Mouse (Mus musculus): ENCODE results near the gene Hecw2.

Gene Hecw2

DNA sequence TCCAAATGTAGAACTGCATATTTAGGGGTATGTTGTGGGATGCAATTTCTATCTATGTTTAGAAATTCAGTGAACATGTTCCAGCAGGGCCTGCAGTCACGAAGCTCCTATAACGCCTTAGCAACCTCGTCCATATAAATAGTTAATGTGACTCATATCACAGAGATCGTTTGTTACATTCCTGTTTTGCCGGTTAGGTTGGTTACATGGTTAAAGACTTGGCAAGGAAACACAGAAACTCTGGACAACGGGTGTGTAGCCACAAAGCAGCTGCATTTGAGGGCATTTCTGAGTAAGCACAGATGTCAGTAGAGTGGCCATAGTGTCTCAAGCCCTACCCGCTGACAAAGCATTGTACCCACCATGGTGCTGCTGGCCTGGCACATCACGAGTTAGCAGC, 349.1 kb downstream of the Hecw2 start:
- in situ Hi-C loops (cut with MboI; ENCODE audit: unreplicated experiment in 2 of 2), result loop anchor here (5.0 kb wide), 1 partner anchor 54 kb away; no protein-coding TSS in a partner anchor

DNA sequence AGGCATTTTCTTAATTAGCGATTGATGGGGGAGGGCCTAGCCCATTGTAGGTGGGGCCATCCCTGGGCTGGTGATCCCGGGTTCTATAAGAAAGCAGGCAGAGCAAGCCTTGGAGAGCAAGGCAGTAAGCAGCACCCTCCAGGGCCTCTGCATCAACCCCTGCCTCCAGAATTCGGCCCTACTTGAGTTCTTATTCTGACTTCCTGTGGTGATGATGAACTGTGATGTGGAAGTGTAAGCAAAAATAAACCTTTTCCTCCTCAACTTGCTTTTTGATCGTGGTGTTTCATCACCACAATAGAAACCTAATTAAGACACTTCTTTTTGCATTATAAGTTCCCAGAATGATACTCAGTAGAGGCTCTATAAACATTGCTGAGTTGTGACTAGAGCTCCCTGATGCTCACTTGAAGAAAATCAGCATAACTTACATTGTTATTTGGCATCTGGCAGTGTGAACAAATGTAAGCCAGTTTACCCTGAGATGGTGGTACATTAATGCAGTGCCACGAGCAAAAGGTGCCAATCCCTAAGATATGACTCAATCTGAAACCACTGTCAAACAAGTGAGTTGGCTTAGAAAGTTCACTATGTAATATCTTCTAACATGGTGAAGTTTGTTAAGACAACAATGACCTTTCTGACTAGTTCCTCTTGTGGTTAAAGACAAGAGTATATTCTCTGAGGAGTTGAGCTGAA, 349.9 kb downstream of the Hecw2 start:
- in situ Hi-C loops (cut with MboI; ENCODE audit: unreplicated experiment in 2 of 2), result loop anchor here (5.0 kb wide), 1 partner anchor 53 kb away; no protein-coding TSS in a partner anchor

DNA sequence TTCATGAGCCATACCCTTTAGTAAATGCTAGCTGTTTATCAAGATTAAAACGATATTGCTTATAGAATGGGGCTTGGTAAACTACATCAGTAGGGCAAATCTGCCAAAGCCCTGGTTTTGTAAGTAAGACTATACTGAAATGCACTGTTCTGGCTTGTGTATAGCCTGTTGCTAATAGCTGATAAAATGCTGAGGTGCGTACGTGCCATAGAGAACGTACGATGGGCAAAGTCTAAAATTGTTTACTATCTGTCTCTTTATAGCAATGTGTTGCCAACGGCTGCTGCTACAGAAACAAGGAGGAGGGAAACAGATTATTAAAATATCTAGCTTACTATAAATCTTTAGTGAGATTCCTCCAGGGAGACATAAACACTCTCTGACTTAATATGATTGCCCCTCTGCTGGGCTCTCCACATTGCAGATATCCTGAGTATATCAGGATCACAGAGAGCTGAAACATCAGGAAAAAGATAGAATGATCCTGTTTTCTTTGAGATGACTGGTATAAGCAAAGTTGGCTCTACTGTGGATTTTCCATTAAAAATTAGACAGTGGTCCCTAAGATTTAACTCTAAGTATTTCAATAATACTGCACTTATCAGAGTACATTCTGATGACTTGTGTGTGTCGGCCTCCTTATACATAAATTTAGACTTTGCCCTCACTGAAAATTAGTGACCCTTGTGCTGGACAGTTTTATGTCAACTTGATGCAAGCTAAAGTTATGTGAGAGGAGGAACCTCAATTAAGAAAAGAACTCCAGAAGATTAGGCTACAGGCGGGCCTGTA, 350.6 kb downstream of the Hecw2 start:
- in situ Hi-C loops (cut with MboI; ENCODE audit: unreplicated experiment in 2 of 2), result no loop called here

DNA sequence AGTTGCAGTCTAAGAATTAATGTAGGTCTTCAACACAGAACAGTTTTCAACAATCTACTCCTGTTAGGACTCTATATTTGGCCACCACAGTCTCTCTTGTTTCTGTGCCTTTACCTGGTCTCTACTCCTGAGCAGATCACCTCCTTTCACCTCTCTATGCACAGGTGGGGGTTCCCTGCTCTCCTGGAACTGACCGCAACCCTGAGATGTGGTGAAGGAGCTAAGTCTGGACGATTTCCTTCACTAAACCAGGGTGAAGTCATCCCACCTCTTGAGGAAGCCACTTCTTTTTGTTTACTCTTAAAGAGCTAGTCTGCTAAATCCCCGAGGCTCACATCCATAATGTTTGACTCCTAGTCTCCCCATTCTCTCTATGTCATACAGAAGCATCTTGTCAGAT, 351.9 kb downstream of the Hecw2 start:
- in situ Hi-C loops (cut with MboI; ENCODE audit: unreplicated experiment in 2 of 2), result no loop called here

DNA sequence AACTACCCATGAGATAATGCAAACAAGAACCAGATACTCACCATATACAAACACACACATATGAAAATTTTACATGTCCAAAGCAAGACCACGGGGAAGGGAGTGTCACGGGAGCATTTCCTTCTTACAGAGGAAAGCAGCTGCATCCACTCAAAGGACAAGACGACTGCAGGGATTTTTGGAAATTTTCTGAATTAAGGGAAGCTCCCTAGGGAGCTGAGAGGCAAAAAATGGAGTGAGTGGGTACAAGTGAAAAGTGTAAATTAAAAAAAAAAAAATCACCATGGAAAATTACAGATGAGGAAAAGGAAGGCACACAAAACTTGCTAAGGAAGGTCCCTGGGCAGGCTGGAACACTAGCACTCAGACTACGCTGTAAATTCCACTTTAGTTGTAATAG, 353.9 kb downstream of the Hecw2 start:
- in situ Hi-C loops (cut with MboI; ENCODE audit: unreplicated experiment in 2 of 2), result no loop called here

DNA sequence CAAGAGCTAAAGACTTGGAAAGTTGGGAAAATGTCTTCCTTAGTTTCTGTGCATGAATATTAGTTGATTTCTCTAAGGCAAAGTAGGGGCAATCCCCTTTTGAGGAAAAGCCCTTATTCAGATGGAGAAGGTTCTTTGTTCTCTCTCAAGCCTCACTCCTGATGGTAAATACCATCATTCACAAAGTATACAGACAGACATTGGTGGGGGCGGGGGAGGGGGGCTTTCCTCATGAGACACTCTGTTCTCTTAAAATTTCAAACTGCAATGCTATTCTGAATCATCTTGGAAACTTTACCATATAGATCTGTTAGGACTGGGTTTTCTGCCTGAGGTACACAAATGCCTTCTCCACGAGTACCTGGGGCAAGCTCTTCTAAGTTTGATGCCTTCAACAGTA, 355.6 kb downstream of the Hecw2 start:
- in situ Hi-C loops (cut with MboI; ENCODE audit: unreplicated experiment in 2 of 2), result no loop called here

DNA sequence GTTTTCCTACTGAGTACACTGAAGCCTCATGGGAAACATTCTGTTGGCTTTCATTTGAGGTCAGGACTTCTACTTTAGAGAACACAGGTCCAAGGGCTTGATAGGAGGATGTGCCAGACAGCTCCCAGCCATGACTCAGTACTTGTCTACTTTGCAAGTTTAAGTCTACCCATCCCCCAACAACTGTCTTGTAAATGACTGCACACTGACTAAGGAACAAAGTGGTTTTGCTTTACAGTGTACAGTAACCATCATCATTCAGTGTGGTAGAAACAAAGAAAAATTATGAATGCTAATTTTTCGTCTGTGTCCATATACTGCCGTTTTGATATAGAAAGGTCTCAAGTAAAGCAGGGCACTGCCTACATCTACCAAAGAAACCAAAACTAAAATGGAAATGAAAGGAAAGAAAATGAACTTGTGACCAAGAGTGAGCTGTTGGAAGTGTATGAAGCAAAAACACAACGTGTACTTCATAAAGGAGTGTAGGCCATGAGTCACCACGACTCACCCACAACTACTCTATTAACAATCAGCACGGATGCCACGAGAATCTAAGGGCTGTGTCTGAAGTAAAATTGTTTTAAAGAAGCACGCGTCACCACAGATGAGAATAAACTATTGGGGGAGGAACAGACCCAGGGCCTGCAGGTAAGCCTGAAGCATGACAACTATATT, 356.6 kb downstream of the Hecw2 start:
- in situ Hi-C loops (cut with MboI; ENCODE audit: unreplicated experiment in 2 of 2), result no loop called here

DNA sequence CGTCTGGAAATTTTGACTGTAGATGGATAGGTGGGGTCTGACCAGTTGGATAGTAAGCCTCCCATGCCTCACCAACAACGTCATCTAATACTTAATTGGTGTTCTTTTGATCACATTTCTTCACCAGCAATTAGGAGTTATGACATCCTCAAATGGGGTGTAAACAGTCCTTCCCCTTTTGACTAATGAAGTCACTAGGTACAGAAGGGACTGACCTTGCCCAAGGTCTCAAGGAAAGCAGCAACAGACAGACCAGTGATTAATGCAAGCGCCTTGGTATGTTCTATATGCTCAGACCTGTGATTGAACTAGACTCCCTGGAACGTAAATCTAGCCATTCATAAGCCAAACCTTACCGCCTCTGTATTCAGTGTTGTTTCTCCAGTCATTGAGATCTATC, 364.7 kb downstream of the Hecw2 start:
- in situ Hi-C loops (cut with MboI; ENCODE audit: unreplicated experiment in 2 of 2), result no loop called here

DNA sequence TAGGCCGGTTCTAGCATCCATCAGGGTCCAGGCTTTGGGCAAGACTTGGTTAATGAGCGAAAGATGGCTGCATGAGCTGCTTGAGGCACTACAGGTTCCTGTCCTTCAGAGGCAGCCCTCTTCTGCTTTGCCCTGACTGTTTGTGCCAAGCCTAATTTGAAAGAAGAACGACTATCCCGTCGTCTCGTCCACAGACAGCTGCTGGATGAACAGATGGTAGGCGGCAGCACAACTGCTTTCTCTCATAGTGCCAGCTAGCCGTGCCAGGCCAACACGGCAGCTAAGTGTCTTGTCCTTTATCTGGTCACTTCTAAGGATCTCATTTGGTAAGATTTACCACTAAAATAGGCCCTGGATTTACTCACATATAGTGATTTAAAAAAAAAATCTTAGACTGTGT, 365.9 kb downstream of the Hecw2 start:
- in situ Hi-C loops (cut with MboI; ENCODE audit: unreplicated experiment in 2 of 2), result no loop called here

DNA sequence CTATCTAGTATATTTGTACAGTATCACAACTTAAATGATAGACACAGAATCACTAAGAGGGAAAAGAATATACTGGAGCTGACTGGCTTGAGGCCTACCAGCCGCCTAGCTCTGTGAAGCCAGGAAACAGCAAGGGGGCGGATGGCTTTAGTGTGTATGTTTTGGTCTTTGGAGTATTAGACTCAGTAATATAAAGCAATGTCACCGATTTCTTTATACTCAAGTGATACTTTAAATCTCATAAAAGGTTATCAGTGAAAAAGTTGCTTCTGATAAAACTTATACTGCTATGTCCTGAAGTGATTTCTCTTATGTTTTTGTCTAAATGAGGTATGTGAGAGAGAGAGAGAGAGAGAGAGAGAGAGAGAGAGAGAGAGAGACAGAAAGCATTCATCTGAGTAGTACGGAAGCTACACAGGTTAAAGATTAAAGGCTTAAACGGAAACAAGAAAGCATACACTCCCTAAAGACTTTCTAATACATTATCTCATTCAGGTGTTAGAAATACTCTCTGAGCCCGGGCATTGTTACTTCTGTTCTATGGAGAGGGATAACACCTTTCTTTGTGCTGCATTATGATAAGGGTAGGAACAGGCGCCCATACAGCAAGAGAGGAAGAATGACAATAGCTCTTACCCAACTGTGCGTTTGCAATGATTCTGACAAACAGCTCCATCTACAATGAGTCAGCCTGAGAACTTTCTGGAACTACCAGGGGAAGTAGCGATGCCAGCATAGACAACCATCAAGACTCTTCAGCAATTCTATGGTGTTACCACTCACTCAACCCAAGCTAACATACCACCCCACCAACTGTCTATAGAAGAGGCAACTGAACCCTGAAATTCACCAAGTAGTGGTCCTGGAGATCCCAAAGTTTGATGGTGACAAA, 370.3 kb downstream of the Hecw2 start:
- in situ Hi-C loops (cut with MboI; ENCODE audit: unreplicated experiment in 2 of 2), result no loop called here

DNA sequence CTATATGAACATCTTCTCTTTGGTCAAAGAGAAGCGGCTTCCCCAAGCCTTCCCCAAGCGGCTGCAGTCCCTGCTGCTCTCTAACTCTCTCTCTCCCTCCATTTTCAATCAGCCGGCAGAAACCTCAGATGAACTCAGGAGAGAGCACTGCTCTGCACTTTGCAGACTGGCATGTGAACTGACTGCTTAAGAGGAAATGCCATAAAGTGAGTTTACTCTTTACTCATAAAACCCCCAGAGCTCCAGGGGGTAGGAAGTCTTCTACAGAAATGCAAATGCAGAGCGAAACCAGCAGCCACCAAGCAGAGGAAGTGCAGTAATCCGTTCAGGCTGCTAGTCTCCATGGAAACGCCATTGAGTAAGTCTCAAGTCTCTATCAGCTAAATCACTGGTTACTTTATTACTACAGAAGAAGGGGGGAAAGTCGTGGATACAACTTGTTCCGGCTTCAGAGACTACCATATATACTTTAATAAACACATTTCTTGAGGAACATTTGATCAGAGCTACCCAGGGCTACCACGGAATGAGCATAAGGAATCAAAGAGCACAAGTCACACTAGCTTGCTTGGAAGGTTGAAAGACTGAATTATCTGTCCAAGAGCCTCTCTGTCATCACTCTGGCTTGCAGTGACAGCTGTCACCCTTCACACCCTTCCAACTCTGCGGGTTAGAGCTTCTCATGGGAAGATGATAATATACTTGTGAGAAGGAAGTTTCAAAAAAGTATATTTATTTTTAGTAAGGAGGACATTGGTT, 371.1 kb downstream of the Hecw2 start:
- in situ Hi-C loops (cut with MboI; ENCODE audit: unreplicated experiment in 2 of 2), result no loop called here

DNA sequence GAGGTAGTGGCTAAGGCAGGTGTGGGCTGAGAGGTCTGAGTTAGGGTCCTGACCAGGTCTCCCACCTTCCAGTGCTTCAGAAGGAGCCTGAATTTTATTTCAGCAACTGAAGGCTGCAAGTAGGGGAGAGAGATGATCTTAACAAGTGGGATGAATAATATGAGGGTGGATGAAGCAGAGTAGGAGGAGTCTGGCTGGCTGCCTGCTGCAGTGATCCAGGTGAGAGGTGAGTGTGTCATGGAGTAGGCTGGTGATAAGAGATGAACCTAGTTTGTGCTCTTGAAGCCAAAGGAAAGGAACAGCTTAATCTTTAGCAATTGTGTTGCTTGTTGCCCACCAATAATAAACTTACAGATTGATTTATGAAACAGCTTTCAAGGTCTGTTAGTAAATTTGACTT, 373.0 kb downstream of the Hecw2 start:
- in situ Hi-C loops (cut with MboI; ENCODE audit: unreplicated experiment in 2 of 2), result no loop called here

DNA sequence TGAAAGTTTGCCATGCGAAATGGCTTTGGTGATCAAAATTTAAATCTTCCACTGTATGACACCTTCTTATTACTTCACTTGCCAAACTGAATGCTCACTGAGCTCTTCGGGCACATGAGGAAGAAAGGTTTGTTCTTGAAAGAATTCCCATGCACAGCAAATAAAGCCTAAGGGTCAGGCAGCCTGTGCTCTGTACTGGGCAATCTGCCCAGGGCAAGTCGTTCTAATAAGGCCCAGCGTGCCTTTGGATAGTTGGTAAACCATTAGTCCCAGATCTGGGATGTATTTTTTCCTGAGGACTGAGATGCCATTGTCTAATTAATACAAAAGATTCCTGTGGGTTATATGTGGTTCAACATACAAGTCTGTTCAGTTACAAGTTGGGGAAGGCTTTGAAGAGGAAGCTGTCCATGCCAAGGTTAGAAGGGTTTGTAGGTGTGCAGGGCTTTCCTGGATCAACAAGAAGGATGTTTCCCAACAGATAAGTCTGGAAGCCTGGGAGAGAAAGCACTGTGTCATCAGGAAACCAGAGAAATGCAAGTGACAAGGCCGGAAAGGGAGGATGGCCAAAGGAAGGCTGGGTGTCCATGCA, 374.8 kb downstream of the Hecw2 start:
- in situ Hi-C loops (cut with MboI; ENCODE audit: unreplicated experiment in 2 of 2), result no loop called here

DNA sequence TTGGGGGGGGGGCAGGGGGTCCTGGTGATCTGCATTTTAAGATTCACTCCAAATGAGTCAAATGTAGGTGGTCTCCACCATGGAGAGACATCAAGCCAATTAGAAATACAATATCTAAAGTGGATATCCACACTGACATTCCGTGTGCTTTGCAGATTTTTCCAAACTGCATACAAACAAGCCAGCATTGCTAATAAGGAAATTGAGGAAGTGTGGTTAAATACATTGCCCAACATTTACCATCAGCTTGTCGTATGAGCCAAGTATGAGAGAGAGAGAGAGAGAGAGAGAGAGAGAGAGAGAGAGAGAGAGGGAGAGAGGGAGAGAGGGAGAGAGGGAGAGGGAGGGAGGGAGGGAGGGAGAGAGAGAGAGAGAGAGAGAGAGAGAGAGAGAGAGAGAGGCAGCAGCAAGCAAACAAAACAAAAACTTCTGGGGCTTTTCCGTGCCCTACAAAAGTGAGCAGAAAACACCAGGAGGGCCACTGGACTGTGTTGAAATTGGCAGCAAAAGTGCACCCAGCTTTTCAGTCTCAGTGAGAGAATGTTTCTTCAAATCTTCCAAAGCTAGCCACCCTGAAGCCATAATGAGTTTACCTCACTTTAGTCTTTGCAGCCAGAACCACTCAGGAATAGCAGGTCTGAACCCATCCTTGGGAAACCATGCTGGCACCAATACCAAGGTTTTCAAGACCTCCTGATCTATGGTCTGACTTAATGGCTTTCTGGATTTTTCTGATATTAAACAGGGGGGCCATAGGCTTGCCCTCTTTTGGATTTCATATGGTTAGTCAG, 376.7 kb downstream of the Hecw2 start:
- in situ Hi-C loops (cut with MboI; ENCODE audit: unreplicated experiment in 2 of 2), result no loop called here

DNA sequence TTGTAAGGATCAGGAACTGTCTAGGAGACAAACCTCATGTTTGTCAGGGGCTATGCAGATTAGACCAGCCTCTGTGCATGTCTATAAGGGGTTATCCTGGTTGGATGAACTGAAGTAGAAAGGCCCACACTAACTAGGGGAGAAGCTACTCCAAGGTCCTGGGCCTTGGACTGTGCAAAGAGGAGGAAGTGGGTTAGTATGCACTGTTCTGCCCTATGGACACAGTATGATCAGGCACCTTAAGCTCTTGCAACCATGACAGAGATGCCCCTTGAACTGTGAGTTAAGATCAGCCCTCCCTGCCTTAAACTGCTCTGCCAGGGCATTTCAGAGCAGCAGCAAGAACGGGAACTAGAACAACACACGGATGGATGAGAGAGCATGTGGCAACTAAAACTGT, 378.6 kb downstream of the Hecw2 start:
- in situ Hi-C loops (cut with MboI; ENCODE audit: unreplicated experiment in 2 of 2), result no loop called here

DNA sequence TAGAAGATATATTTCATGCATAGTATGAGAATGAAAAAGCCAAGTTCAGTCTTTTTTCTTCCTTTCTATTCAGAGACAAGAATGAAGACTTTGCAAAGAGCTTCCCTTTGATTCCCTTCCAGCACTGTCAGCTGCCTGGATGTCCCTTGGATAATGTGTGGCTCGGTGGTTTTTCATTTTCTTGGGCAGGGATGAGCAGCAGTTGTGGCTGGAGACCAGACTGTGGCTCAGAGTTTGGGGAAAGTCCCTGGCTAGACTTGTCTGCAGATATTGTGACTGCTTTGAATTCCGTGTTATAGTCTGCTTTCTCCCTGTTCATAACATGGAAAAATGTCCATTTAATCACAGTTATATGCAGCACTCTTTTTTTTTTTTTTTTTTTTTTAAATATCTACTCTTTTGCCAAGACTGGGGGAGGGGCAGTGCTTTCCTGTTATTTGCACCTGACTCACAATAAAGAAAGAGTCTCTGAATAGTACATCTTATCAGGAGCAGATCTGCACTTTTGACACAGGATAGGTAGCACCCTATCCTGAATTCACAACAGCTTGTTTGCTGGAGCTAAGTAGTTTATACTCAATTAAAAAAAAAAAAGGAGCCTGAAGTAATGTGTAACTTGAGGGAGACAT, 380.8 kb downstream of the Hecw2 start:
- in situ Hi-C loops (cut with MboI; ENCODE audit: unreplicated experiment in 2 of 2), result no loop called here

DNA sequence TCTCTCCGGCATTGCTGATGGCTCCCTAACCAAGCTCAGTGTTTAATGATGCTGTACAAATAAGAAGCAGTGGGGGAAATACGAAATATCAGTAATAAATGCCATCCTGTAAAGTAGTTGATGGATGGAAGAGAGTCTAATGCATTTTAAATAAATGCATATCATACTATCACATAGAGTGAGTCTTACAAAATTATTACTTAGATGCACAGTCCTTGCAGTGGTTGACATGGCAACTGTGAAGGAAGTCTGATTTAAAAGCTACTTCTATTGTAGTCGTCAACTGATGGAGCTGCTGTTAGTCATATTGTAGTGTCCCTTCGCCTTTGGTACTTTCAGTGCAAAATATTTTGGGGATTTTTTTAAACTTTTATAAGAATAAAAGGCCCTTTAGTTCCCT, 383.0 kb downstream of the Hecw2 start:
- in situ Hi-C loops (cut with MboI; ENCODE audit: unreplicated experiment in 2 of 2), result no loop called here

DNA sequence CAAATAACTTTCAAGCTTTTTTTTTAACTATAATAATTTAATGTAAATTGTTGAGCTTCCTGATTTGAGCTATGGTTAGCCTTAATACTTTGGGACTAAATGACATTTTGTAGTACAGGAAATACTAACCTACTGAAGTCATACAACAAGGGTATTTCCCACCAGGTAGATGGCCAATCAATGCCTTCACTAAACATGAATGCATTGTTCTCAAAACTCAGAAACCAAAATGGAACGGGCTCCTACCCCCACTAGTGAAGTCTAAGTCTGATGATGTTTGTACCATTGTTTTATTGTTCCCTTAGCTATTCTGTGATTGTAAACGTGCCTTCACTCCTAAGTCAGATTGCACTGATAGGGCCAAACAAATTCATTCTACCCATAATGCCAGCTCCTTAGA, 386.7 kb downstream of the Hecw2 start:
- in situ Hi-C loops (cut with MboI; ENCODE audit: unreplicated experiment in 2 of 2), result no loop called here

Data from v-Abl transformed pro-B cells (cell line).